Mouse (Mus musculus) v-Abl transformed pro-B cells (cell line): ENCODE measurements at regions not wholly inside any gene's neighbourhood (a gene's known extent, or its start where the extent isn't known, plus 50 kb on each side); places are given as distances from the start of the nearest gene placed in this dataset.

Experiments
- in situ Hi-C, 2 experiments: fragments of 400-800 bp; cut with MboI; formaldehyde crosslinking; loops; one replicate each; pipeline ENCODE4 v1.15.1; 2025; ENCODE audit not compliant: unreplicated experiment in 2 of 2

- in situ Hi-C loops, result no loop called here
Observed at GRCm38 (mm10) chr4:110121447-110121846, 143.6 kb downstream of the Dmrta2 start.

- in situ Hi-C loops, result no loop called here
Observed at GRCm38 (mm10) chr4:110125067-110125784, 147.4 kb downstream of the Dmrta2 start.

- in situ Hi-C loops, result no loop called here
Observed at GRCm38 (mm10) chr4:110127941-110128520, 150.2 kb downstream of the Dmrta2 start.

GRCm38 (mm10) chr4:110128918-110129317 is 151.1 kb downstream of the Dmrta2 start:
- in situ Hi-C loops, result no loop called here

- in situ Hi-C loops, result no loop called here
Observed at GRCm38 (mm10) chr4:110129518-110129917, 151.7 kb downstream of the Dmrta2 start.

GRCm38 (mm10) chr4:110132061-110132460 is 154.2 kb downstream of the Dmrta2 start:
- in situ Hi-C loops, result no loop called here

GRCm38 (mm10) chr4:110134036-110134435 is 156.2 kb downstream of the Dmrta2 start:
- in situ Hi-C loops, result no loop called here

- in situ Hi-C loops, result no loop called here
Observed at GRCm38 (mm10) chr4:110145229-110145628, 167.4 kb downstream of the Dmrta2 start.

- in situ Hi-C loops, result no loop called here
Observed at GRCm38 (mm10) chr4:110152103-110152946, 174.5 kb downstream of the Dmrta2 start.
